Mouse (Mus musculus): ENCODE measurements around the gene Phldb3.

DNA sequence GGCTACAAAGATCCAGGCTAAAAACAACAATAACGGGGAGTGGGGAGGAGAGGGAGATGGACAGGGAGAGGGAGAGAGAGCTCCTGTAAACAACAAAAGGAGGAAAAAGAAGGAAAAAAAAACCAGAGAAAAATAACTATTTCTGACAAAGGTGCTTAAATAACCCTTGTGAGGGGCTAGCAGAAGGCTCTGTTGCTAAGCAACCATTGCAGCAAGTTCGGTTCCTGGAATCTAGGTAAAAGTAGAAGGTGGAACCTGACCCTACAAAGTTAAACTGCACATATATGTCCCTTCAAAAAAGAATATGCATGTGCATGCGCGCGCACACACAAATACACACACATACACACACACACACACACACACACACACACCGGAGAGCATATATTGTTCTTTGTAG lies 17.8 kb upstream of the Phldb3 start:
- TF ChIP-seq CTCF (IDR thresholded peaks at IDR 0.05; ENCODE audit: low read depth, low read length) (no peak), POLR2A (IDR thresholded peaks at IDR 0.05; ENCODE audit: borderline replicate concordance, low read depth, low read length) (no peak)
